Mouse (Mus musculus) lung, postnatal 0 days (tissue): ENCODE results near the gene Tor3a.

Experiments
- CTCF ChIP-seq: IDR thresholded peaks from 2 replicates; pipeline ENCODE4 v1.5.1; 2016; ENCODE audit warnings: antibody characterized with exemption, mild to moderate bottlenecking
- EP300 ChIP-seq: IDR thresholded peaks from 2 replicates; pipeline ENCODE4 v1.6.1; 2016; ENCODE audit warnings: antibody characterized with exemption, mild to moderate bottlenecking, control low read depth

DNA sequence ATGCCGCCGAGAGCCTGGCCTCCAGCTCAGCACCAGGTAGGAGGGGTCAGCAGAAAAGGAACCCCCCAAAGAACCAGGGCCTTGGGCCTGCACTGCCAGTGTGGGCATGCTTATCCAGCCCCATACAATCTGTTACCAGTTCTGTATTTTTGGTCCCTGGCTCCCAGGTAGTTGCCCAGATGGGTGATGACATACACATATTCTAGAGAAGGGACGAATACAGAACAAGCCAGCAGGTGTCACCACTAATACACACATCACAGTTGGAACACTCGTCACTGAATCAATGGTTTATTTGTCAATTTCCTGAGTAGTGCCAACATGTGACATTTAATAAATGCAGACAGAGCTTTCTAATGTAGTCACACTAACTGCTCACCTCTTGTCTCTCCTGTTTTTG, 33.6 kb downstream of the Tor3a start:
- TF ChIP-seq CTCF = peak; percentile 67
- TF ChIP-seq EP300 = no peak
